Mouse (Mus musculus): ENCODE results near the gene Afap1l2.

Afap1l2 gene

DNA sequence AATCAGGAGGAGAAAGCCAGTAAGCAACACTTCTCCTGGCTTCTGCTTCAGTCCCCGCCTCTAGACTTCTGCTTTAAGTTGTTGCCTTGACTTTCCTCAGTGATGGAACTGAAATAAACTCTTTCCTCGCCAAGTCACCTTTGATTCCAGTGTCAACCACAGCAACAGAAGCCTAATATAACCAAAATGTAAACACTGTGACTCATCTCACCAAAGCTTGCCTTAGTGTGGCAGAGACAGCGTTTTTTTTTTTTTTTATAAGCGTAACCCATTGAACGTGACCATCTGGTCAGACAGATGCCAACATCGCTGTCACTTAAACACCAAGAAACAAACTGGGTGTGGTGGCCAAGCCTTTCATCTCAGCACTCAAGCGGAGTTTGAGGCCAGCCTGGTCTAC, 65.8 kb downstream of the Afap1l2 start:
- no peak for DNase-seq (ENCODE audit: low spot score in 2 of 2)

DNA sequence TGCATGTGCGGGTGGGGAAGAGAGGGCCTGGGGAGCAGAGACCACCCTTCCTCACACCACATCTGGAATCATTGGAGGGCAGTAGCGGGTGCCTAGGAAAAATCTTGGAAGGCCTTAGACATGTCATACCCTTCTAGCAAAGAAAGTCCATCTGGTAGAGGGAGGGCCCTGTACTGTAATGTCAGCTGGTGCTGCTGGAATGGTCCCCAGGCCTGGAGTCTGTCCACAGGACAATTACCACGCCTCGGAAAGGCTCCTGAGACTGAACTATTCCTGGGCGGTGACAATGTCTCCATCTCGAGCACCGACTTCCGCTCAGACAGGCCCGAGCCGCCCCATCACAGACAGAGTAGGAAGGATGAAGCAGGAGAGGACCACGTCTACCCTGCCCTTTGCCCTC, 67.5 kb downstream of the Afap1l2 start:
- no peak for DNase-seq (ENCODE audit: low spot score in 2 of 2)

DNA sequence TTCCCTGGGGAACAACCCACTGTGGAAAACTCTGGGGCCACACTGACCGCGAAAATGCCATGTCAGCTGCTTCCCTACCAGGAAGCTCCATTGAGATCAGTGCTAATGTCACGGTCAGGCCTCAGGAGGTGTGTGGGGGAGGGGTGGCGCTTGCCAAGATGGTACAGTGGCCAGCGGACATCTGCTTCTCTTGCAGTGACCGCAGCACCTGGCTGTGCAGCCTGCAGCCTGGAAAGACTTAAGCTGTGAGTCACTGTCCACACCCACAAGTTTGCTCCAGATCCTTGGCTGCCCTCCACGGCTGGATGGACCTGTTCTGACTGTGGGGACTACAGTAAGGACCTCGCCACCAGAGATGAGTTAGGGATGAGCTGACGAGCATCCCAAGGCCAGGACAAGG, 68.2 kb downstream of the Afap1l2 start:
- no peak for DNase-seq (ENCODE audit: low spot score in 2 of 2)

DNA sequence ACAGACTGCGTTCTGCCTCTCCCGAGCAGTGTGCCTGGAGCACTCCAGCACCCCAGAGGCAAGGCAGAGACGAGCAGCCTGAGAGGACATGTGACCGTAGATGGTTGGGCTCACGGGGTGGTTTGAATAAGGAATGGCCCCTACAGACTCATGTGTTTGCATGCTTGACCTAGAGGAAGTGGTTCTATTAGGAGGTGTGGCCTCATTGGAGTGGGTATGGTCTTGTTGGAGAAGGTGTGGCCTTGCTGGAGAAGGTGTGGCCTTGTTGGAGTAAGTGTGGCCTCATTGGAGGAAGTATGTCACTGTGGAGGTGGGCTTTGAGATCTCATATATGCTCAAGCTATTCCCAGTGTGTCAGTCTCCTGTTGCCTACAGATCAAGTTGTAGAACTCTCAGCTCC, 70.1 kb downstream of the Afap1l2 start:
- DNase-seq (ENCODE audit: low spot score in 2 of 2) = no peak

DNA sequence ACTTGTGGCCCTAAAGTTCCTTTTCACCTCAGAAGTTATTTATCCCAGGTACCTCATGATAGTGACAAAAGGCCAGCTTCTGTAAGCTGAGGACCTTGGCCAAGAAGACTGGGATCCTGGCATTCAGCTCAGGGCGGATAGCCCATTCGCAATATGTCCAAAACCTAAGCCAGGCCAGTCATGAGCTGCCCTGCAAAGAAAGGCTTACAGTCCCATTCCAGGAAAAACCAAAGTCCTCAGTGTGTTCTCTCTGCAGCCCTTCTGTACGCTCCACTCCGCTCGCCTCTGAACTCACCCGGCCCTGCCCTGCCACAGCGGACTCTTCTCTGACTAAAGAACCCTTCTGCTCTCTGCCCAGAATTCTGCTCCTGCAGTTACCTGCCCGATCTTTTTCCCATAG, 71.8 kb downstream of the Afap1l2 start:
- no peak for DNase-seq (ENCODE audit: low spot score in 2 of 2)

DNA sequence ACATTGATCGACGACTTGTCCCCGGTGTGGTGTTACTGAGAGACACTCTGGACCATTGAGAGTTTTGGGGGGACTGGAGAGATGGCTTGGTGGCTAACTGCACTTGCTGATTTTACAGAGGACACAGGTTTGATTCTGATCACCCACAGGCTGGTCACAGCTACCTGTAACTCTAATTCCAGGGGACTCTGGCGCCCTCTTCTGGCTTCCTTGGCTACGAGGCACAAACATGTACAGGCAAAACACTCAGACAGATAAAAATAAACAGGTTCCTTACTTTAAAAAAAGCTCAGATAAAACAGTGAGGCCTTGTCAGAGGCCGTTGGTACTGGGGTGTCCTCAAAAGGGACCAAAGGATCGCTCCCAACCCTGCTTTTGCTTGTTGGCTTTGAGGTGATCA, 72.3 kb downstream of the Afap1l2 start:
- DNase-seq (ENCODE audit: low spot score in 2 of 2) = no peak

DNA sequence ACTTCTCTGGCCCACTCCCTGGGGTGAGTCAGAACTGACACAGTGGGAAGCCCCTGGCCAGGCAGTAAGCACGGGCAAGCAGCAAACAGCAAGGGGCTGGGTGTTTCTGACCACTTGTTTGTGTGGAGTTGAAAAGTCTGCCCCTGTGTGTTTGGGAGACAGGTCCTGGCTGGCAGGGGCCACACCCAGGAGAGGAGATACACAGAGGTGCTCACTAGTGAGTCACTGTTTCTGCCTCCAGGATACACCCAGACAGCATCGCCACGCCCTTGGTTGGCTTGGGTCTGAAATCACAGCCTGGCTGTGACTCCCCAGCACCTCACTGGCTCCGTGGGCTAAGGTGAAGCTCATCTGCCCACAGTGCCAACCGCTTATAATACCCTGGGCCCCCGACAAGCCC, 72.9 kb downstream of the Afap1l2 start:
- DNase-seq (ENCODE audit: low spot score in 2 of 2) = no peak

DNA sequence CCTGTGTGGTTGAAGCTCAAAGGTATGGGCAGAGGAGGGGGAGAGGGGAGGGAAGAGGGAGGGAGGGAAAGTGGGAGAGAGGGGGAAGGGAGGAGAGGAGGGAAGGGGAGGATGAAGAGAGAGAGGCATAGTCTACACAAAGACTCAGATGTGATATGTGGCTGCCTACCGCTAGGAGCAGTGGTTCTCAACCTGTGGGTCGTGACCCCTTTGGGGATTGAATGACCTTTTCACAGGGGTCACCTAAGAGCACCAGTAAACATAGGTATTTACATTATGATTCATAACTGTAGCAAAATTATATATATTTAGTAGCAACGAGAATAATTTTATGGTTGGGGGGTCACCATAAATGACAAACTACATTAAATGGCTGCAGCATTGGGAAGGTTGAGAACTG, 74.2 kb downstream of the Afap1l2 start:
- no peak for DNase-seq (ENCODE audit: low spot score in 2 of 2)

DNA sequence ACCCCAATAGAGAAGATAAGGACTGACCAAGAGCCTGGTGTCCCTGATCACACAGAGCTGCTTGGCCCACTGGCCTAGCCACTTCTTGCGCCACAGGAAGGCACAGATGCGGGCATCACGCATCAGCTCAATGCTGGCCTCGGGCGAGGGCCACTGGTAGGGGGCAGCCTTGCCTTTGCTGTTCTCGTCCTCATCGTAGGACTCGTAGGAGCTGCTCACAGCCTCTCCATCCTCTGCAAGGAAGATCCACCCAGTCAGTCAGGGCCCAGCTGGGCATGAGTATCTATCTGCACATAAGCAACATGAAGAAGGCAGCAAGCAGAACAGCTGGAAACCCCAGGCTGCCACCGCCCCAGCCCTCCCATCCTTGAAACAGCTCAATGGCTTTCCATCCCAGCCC, 78.0 kb downstream of the Afap1l2 start:
- DNase-seq (ENCODE audit: low spot score in 2 of 2) = no peak

DNA sequence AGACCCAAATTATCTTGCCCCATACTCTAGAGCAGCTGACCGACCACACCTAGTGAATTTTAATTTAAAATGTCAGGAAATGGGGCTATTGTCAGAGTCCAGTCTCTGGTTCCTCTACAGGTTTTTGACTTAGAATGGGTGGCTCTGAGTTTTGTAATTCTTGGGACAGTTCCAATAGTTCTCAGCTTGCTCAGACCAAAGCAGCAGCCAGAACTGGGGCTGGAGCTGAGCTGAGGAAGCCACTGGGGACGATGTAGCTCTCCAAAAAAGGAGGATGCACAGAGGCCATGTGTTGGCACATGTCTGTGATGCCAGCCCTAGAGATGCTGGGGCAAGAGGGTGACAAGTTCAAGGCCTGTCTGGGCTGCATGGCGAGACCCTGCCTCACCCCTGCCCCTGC, 78.6 kb downstream of the Afap1l2 start:
- DNase-seq (ENCODE audit: low spot score in 2 of 2) = no peak

DNA sequence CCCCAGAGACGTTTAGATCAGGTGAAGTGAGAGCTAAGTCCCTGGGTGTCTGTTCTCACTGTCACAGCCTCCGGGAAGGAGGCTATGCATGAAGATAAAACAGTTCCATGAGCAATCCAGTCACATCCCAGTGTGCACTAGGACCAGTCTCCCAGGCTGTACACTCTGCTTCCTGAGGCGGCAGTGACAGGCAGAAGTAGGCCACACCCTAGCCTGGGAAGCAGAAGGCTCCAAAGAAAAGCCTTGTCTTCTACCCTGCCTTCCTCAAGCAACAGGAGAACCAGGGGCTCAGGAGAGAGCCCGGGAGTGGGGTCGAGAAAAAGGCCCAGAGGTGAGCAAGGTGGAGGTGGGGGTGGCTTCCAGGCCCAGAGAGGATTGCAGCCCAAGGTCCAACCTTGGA, 86.3 kb downstream of the Afap1l2 start:
- no peak for DNase-seq (ENCODE audit: low spot score in 2 of 2)

DNA sequence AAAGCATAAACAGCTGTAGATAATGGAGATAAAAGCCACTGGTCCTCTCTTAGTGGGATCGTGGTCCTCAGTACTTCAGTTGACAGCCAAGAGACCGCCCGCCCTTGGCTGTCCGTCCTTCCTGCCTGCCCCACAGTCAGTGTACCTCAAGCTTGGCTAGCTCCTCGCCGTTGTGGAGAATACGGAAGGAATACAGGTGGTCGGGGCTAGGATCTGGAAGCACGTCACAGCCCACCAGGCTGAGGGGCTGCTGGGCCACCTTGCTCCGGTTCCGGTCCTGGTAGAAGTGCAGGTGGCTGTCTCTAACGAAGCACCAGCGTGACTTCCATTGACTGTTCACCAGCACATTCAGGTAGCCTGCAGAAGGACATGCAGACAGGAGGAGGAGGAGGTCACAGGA, 87.8 kb downstream of the Afap1l2 start:
- no peak for DNase-seq (ENCODE audit: low spot score in 2 of 2)

DNA sequence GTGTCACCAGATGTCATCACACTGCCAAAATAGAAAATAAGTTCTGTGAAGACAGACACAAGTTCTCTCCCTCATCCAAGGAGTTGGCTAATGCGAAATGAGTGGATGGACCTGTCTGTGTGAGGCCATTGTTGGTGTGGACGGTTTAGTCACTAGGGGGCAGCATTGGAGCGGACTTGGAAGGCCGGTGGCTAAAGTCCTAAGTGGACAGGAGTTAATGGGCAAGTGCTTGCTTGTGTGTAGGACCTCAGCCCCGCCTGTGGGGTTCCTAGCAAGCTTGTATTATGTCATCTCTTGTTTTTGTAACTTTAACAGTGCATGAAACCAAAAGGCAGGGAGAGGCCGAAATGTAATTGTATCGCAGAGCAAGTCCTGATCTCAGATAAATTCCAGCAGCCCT, 88.4 kb downstream of the Afap1l2 start:
- DNase-seq (ENCODE audit: low spot score in 2 of 2) = peak; percentile 27 to 88

DNA sequence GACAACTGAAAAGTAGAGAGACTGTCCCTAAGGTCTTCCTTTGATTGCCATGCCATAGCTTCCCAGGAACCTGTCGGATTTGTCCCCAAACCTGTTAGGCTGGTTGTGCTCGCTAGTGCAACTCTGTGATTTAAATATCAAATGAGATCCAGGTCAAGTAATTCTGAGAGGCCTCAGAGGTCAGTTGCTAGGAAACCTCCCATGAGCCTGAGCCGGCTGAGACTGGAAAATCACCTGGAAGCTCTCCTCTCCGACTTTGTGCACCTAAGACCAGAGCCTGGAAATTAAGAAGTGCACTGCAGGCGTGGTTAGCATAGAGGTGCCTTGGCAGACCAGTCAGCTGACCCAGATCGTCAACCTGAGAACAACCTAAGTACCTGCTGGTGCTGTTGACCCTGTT, 92.9 kb downstream of the Afap1l2 start:
- DNase-seq (ENCODE audit: low spot score in 2 of 2) = no peak

DNA sequence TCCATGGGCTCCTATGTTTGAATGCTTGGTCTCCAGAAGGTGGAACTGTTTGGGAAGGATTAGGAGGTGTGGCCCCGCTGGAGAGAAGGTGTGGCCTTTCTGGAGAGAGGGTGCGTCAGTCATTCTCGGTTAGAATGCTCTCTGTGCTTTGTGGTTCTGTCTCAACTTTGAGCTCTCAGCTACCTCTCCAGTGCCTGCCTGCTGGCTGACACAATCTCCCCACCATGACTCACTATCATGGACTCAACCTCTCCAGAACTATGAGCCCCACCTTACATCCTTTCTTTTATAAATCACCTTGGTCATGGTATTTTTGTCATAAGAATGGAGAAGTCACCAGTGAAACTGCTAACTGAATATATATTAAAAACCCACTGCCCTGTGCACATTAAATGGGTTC, 93.4 kb downstream of the Afap1l2 start:
- DNase-seq (ENCODE audit: low spot score in 2 of 2) = no peak

DNA sequence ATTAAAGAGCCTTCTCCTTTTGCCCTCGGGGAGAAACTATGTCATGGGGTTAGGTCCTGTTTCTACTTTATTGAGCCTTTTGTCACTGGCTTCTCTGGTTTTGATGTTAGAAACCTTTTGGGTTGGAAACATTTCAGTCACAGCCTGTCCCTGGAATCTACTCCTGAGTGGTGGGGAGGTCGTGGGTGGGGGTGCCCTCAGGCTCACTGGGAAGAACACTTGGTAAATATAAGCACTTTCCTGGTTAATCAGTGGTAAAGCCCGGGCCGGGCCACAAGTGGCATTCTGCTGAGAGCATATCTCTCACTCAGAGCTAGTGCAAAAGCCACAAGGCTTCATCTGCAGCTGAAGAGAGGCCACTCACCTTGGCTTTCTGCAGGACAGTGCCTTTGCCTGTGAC, 94.3 kb downstream of the Afap1l2 start:
- no peak for DNase-seq (ENCODE audit: low spot score in 2 of 2)

DNA sequence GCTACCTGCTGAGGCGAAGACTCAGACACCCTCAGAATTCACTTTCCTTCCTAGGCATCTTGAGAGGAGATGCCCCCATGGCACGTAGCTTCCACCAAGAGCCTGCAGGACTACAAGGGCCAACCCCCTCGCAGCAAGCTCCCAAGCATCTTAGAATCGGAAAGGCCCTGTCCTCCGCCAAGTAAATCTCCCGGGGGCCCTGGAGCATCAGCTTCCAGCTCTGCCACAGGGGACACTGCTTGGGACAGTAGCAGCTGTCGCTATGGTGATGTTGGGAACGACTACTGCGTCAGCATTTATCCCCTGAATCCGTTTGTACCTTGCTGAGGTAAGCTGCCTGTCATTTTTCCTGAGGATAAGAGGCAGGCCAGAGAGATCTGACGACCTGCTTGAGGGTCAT, 97.5 kb downstream of the Afap1l2 start:
- no peak for DNase-seq (ENCODE audit: low spot score in 2 of 2)

DNA sequence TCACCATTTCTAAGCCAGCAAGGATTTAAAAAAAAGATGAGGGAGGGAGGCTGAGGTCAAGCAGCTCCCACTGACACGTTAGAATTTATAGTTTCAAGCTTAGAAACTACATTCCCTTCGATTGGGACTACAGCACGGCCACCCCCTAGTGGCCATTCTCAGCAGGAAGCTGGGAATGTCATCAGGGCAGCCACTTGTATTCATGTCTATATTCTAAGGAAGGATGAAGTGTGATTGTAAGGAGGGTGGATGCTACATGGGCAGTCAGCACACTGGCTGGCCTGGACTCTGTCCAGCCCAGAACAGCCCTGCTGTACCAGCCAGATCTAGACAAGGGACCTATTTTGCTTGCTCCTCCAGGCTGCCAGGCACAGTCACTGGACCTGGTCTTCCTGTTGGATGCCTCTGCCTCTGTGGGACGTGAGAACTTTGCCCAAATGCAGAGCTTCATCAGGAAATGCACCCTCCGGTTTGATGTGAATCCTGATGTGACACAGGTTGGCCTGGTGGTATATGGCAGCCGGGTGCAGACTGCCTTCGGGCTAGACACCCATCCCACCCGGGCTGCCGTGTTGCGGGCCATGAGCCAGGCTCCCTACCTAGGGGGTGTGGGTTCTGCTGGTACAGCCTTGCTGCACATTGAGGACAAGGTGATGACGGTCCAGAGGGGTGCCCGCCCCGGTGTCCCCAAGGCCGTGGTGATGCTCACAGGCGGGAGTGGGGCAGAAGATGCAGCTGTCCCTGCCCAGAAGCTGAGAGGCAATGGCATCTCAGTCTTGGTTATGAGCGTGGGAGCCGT, 99.4 kb downstream of the Afap1l2 start:
- DNase-seq (ENCODE audit: low spot score in 2 of 2) = peak in 1 of 2 experiments; percentile 50

DNA sequence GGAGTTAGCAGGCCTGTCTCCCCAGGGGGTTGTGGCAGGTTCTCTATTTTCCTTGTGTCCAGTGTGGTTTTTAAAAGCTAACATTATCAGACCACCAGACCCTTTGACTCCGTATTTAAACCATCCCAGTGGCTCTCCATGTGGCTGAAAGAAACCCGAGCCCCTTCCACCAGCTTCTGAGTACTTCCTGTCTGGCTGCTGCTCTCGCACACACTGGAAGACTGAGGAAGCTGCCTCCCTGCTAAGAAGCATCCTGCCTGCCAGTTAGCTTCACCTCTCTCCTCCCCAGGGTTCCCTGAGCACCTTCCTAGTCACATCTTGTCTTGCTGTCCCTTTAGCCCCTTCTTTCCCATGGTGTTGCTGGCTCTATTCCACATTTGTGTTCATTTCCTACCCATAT, 100.2 kb downstream of the Afap1l2 start:
- no peak for DNase-seq (ENCODE audit: low spot score in 2 of 2)

DNA sequence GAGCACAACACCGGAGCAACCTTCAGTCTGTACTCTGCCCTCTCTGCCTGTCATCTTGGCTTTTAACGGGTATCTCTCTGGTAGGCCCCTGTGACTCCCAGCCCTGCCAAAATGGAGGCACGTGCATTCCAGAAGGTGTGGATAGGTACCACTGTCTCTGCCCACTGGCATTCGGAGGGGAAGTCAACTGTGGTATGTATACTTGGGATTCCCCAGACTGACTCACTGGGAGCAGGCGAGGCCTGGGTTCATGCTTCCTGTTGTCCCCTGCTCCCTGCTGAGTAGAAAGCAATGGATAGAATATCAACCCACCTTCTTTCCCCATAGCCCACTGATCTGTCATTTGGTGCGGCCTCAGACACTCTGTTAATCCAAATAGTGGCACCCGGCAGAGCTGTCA, 102.6 kb downstream of the Afap1l2 start:
- no peak for DNase-seq (ENCODE audit: low spot score in 2 of 2)

DNA sequence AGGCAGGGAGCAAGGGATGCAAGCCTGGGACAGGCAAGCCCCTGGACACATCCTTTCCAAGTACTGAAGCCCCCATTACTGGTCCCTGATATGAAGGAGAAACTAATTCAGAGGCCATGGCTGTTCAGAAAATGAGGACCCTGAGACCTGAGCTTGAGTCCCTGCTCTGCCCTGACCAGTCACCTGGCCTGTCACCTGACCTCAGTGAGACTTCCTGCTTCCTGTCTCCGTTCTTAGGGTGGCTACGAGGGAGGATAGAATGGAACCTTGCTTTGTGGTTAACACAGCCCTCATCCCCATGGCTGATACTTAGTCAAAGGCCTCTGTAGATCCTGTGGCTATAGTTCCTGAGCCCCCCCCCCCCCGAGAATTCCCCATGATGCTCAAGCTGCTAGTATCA, 103.9 kb downstream of the Afap1l2 start:
- DNase-seq (ENCODE audit: low spot score in 2 of 2) = no peak

DNA sequence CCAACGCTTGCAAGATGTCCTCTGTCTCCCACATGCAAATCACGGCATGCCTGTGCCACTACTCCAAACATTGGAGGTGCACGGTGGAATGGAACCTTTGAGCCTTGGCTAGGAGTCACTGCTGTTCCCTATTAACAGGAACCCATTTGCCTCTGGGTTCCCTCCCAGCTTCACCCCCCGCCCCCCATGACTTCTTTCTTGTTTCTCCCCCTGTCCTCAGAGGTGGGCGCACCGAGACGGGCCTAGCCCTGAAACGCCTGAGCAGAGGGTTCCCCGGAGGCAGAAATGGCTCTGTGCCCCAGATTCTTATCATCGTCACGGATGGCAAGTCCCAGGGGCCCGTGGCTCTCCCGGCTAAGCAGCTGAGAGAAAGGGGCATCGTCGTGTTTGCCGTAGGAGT, 110.4 kb downstream of the Afap1l2 start:
- DNase-seq (ENCODE audit: low spot score in 2 of 2) = no peak

DNA sequence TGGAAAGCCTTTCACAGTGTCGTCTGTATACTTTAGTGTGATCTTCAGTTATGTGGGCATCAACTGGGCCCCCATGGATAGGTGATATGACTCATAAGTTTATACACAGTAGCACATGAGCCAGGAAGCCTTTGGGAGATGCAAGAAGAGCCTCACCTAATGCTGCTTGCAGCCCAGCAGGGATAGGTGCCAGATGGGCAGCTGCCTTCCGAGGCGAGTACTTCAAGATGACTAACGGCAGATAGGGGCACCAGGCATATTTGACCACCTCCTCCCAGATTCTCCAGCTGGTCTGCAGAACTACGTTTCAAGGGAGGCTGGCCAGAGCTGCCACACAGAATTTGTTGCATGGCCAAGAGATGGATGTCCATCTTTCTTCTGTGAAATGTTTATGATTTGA, 114.7 kb downstream of the Afap1l2 start:
- DNase-seq (ENCODE audit: low spot score in 2 of 2) = no peak

DNA sequence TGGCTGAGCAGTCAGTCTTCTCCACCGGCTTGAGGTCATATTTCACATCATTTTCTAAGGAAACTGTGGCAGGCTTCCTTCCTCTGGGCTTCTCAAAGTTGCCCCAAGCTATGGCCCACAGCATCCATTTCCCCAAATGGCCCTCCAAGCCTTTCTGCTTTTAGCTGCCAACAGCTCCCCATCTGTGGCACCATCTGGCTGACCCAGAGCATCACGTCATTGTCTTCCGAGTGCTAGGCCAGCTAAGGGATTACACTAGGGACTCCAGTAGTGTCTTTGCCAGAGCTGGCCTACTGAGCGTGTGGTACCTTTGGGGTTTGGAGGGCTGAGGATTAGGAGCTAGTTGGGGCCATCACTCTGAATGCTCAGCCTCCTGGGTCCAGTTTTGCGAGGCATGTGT, 115.4 kb downstream of the Afap1l2 start:
- DNase-seq (ENCODE audit: low spot score in 2 of 2) = no peak
